Mouse (Mus musculus): Measurements from ENCODE around the gene Hoxb2. TPM values are rescaled to one million over a fixed set of nuclear protein-coding genes. Genes with fewer than 3 reads are reported as not detected.

Gene Hoxb2
- polyA plus RNA-seq, 1 experiment from 2014 or later, result 4.8 TPM

MicroRNAs encoded within 50 kb of the gene (microRNA counts, 519-probe panel; counts per million panel counts)
- 3,507 counts per million, percentile 63 among the panel's probes with 10 or more counts for microRNA mmu-miR-10a

Small RNA genes lying within 50 kb of the gene (microRNA-seq; reads per million reads assigned to microRNA genes)
- gene Mir10a, result 5,800 reads per million, percentile 91 among the genes with 10 or more reads in this experiment

Other genes with a start within 250 kb of the Hoxb2 start
- gene Calcoco2, start 238.6 kb upstream of the Hoxb2 start, polyA plus RNA-seq (2015; fragmentation: Nextera tagmentation; extraction: Ambion mirVana), result not detected in 2 replicates
- not detected in 2 replicates for gene Ttll6, start 216.7 kb upstream of the Hoxb2 start, polyA plus RNA-seq (2015; fragmentation: Nextera tagmentation; extraction: Ambion mirVana)
- not detected in 2 replicates for gene Hoxb13, start 156.2 kb upstream of the Hoxb2 start, polyA plus RNA-seq (2015; fragmentation: Nextera tagmentation; extraction: Ambion mirVana)
- 1.1 and 1.3 TPM in 2 replicates for gene Hoxb9, start 79.1 kb upstream of the Hoxb2 start, polyA plus RNA-seq (2015; fragmentation: Nextera tagmentation; extraction: Ambion mirVana)
- gene Hoxb8, start 68.6 kb upstream of the Hoxb2 start, polyA plus RNA-seq (2015; fragmentation: Nextera tagmentation; extraction: Ambion mirVana), result 0.17 and 0.32 TPM in 2 replicates
- gene Hoxb7, start 63.9 kb upstream of the Hoxb2 start, polyA plus RNA-seq (2015; fragmentation: Nextera tagmentation; extraction: Ambion mirVana), result 2.0 and 2.2 TPM in 2 replicates
- 0.59 and 1.4 TPM in 2 replicates for gene Hoxb6, start 58.0 kb upstream of the Hoxb2 start, polyA plus RNA-seq (2015; fragmentation: Nextera tagmentation; extraction: Ambion mirVana)
- 0.97 and 1.5 TPM in 2 replicates for gene Hoxb5, start 47.2 kb upstream of the Hoxb2 start, polyA plus RNA-seq (2015; fragmentation: Nextera tagmentation; extraction: Ambion mirVana)
- 0.36 and 0.50 TPM in 2 replicates for gene Hoxb4, start 32.3 kb upstream of the Hoxb2 start, polyA plus RNA-seq (2015; fragmentation: Nextera tagmentation; extraction: Ambion mirVana)
- 0.17 and 0.55 TPM in 2 replicates for gene Hoxb3, start 27.2 kb upstream of the Hoxb2 start, polyA plus RNA-seq (2015; fragmentation: Nextera tagmentation; extraction: Ambion mirVana)
- 0.13 TPM in 1 of 2 replicates, not detected in the other for gene Hoxb1, start 15.2 kb downstream of the Hoxb2 start, polyA plus RNA-seq (2015; fragmentation: Nextera tagmentation; extraction: Ambion mirVana)
- 0.61 and 0.72 TPM in 2 replicates for gene Skap1, start 114.1 kb downstream of the Hoxb2 start, polyA plus RNA-seq (2015; fragmentation: Nextera tagmentation; extraction: Ambion mirVana)